Mouse (Mus musculus) olfactory bulb, adult 2 months (tissue): ENCODE data around the gene D930048N14Rik.

Experiments used
- CTCF ChIP-seq: fragments of 200-500 bp; IDR thresholded peaks from 2 replicates; pipeline ENCODE4 v1.5.1; 2012; ENCODE audit warnings: low read depth, mild to moderate bottlenecking, low read length, moderate library complexity; ENCODE audit not compliant: insufficient read depth
- POLR2A ChIP-seq: fragments of 200-500 bp; IDR thresholded peaks from 2 replicates; pipeline ENCODE4 v1.6.1; 2012; ENCODE audit warnings: mild to moderate bottlenecking, low read depth, low read length, moderate library complexity; ENCODE audit not compliant: insufficient read depth

GRCm38 (mm10) chr11:51643761-51644160, 7.0 kb upstream of the D930048N14Rik start:
- no peak for TF ChIP-seq POLR2A
- TF ChIP-seq CTCF: no peak
